Mouse (Mus musculus) C2C12 (cell line): ENCODE results near the gene Tmem98. TPM values are rescaled to one million over a fixed set of nuclear protein-coding genes. Genes with fewer than 3 reads are reported as not detected.

Experiments
- H3K27me3 ChIP-seq: one replicate; pipeline ENCODE4 v1.6.1; 2011; ENCODE audit not compliant: control insufficient read depth, insufficient read depth, insufficient read length
- H3K36me3 ChIP-seq: one replicate; pipeline ENCODE4 v1.6.1; 2011; ENCODE audit not compliant: control insufficient read depth, insufficient read depth
- H3K4me3 ChIP-seq: one replicate; pipeline ENCODE4 v1.5.1; 2011; ENCODE audit warnings: mild to moderate bottlenecking, control low read depth; ENCODE audit not compliant: poor library complexity, insufficient read depth, severe bottlenecking
- H3K79me2 ChIP-seq: one replicate; pipeline ENCODE4 v1.6.1; 2011; ENCODE audit not compliant: control insufficient read depth, insufficient read depth
- H3K79me3 ChIP-seq: one replicate; pipeline ENCODE4 v1.6.1; 2011; ENCODE audit warnings: low read depth, control low read depth
- H3ac ChIP-seq: one replicate; pipeline ENCODE3; 2011; ENCODE audit warnings: low read depth; ENCODE audit not compliant: control insufficient read depth, insufficient read length
- CEBPB ChIP-seq: IDR thresholded peaks from one replicate; pipeline ENCODE4 v1.6.1; 2011; ENCODE audit warnings: low read depth, mild to moderate bottlenecking, control low read depth, moderate library complexity
- CTCF ChIP-seq: IDR thresholded peaks from one replicate; pipeline ENCODE4 v1.5.1; 2011; ENCODE audit not compliant: control insufficient read depth, insufficient read depth, insufficient read length
- FOSL1 ChIP-seq: IDR thresholded peaks from one replicate; pipeline ENCODE4 v1.8.0; 2011; ENCODE audit warnings: mild to moderate bottlenecking, low read length; ENCODE audit not compliant: poor library complexity, insufficient read depth, severe bottlenecking
- MAX ChIP-seq: IDR thresholded peaks from one replicate; pipeline ENCODE4 v1.6.1; 2011; ENCODE audit warnings: mild to moderate bottlenecking, control low read depth
- MYOD1 ChIP-seq: IDR thresholded peaks from one replicate; pipeline ENCODE4 v1.6.1; 2011; ENCODE audit warnings: low read depth; ENCODE audit not compliant: control insufficient read depth, insufficient read length
- MYOG ChIP-seq: IDR thresholded peaks from one replicate; pipeline ENCODE4 v1.6.1; 2011; ENCODE audit not compliant: control insufficient read depth, insufficient read length; ENCODE audit errors: extremely low read depth
- USF1 ChIP-seq: IDR thresholded peaks from one replicate; pipeline ENCODE4 v1.6.1; 2011; ENCODE audit warnings: low read depth, mild to moderate bottlenecking, control low read depth, moderate library complexity
- polyA plus RNA-seq: library from polyadenylated mRNA; unstranded; fragments of >200 nt; fragmentation: generic; extraction: Trizol; gene quantifications from one replicate; pipeline ENCODE4 v1.2.1, GENCODE M21; 2012; ENCODE audit warnings: missing spikeins

Tmem98 gene
- polyA plus RNA-seq, 1 experiment = 93.3 TPM

GRCm38 (mm10) chr11:80784294-80784743 lies 25.7 kb upstream of the Tmem98 start:
- Histone ChIP-seq H3K36me3 (no peaks in the 10 kb centered on the region), H3K27me3 (no peaks in the 10 kb centered on the region), H3ac (no peak overlapping the region), H3K4me3 (no peak overlapping the region), H3K79me3 (no peaks in the 10 kb centered on the region), H3K79me2 (no peaks in the 10 kb centered on the region)
- TF ChIP-seq MYOD1 (no peak), FOSL1 (no peak), MYOG (no peak)

- TF ChIP-seq MYOD1 (no peak), CEBPB (no peak), CTCF (no peak), MYOG (no peak), FOSL1 (no peak), USF1 (no peak), MAX (no peak)
- H3K27me3 ChIP-seq = peaks cover 5% of the 10 kb centered on the region
- H3K4me3 ChIP-seq = no peak overlapping the region
- no peaks in the 10 kb centered on the region for H3K79me2 ChIP-seq
- no peaks in the 10 kb centered on the region for H3K79me3 ChIP-seq
- no peak overlapping the region for H3ac ChIP-seq
- no peaks in the 10 kb centered on the region for H3K36me3 ChIP-seq
Measured at GRCm38 (mm10) chr11:80785672-80786071, 24.3 kb upstream of the Tmem98 start.

GRCm38 (mm10) chr11:80789647-80790240 lies 20.2 kb upstream of the Tmem98 start:
- TF ChIP-seq CEBPB = no peak
- TF ChIP-seq MYOG = no peak
- no peak for TF ChIP-seq FOSL1
- TF ChIP-seq MYOD1 = no peak
- TF ChIP-seq MAX = no peak
- no peak for TF ChIP-seq CTCF
- no peak for TF ChIP-seq USF1
- Histone ChIP-seq H3K4me3 (no peak overlapping the region), H3K36me3 (no peaks in the 10 kb centered on the region), H3K27me3 (peaks cover 5% of the 10 kb centered on the region), H3ac (no peak overlapping the region), H3K79me2 (no peaks in the 10 kb centered on the region), H3K79me3 (no peaks in the 10 kb centered on the region)

GRCm38 (mm10) chr11:80790413-80790812 lies 19.6 kb upstream of the Tmem98 start:
- TF ChIP-seq MAX = no peak
- TF ChIP-seq FOSL1 = no peak
- TF ChIP-seq MYOD1 = no peak
- TF ChIP-seq MYOG = no peak
- no peak for TF ChIP-seq USF1
- TF ChIP-seq CEBPB = no peak
- no peak for TF ChIP-seq CTCF
- H3K27me3 ChIP-seq = peaks cover 5% of the 10 kb centered on the region
- no peaks in the 10 kb centered on the region for H3K36me3 ChIP-seq
- no peaks in the 10 kb centered on the region for H3K79me3 ChIP-seq
- H3K4me3 ChIP-seq = no peak overlapping the region
- no peaks in the 10 kb centered on the region for H3K79me2 ChIP-seq
- H3ac ChIP-seq = no peak overlapping the region

GRCm38 (mm10) chr11:80791677-80792432 lies 18.1 kb upstream of the Tmem98 start:
- H3ac ChIP-seq = no peak overlapping the region
- TF ChIP-seq FOSL1 (no peak), CEBPB (no peak), USF1 (no peak), CTCF (no peak), MAX (no peak), MYOD1 (no peak), MYOG (no peak)
- H3K27me3 ChIP-seq = peaks cover 5% of the 10 kb centered on the region
- no peaks in the 10 kb centered on the region for H3K79me2 ChIP-seq
- no peaks in the 10 kb centered on the region for H3K79me3 ChIP-seq
- no peak overlapping the region for H3K4me3 ChIP-seq
- no peaks in the 10 kb centered on the region for H3K36me3 ChIP-seq
